Mouse (Mus musculus) lung, embryonic 16.5 days (tissue): ENCODE data around the gene Slc44a2. TPM values are rescaled to one million over a fixed set of nuclear protein-coding genes. Genes with fewer than 3 reads are reported as not detected.

Experiments used
- ATAC-seq: fragments of 200-750 bp; cut with Nextera tagmentation; 2 replicates; pipeline ENCODE4 v1.8.0; 2017; ENCODE audit warnings: low read depth, mild to moderate bottlenecking, moderate library complexity
- H3K27ac ChIP-seq: fragments of 300-500 bp; sonication (generic); 2 replicates; pipeline ENCODE4 v1.5.1; 2014; ENCODE audit warnings: mild to moderate bottlenecking, control low read depth, low read length
- H3K27me3 ChIP-seq: fragments of 300-500 bp; sonication (generic); 2 replicates; pipeline ENCODE4 v1.6.1; 2014; ENCODE audit warnings: low read depth, low read length, mixed read lengths; ENCODE audit not compliant: control insufficient read depth, insufficient read depth
- H3K36me3 ChIP-seq: fragments of 300-500 bp; sonication (generic); 2 replicates; pipeline ENCODE4 v1.6.1; 2014; ENCODE audit warnings: low read length; ENCODE audit not compliant: control insufficient read depth, insufficient read depth
- H3K4me1 ChIP-seq: fragments of 300-500 bp; sonication (generic); replicated peaks from 2 replicates; pipeline ENCODE4 v1.6.1; 2014; ENCODE audit warnings: low read length, mixed read lengths; ENCODE audit not compliant: control insufficient read depth, insufficient read depth
- H3K4me2 ChIP-seq: fragments of 300-500 bp; sonication (generic); 2 replicates; pipeline ENCODE4 v1.6.1; 2014; ENCODE audit warnings: low read depth, low read length, control low read depth
- H3K4me3 ChIP-seq: fragments of 300-500 bp; sonication (generic); 2 replicates; pipeline ENCODE4 v1.5.1; 2014; ENCODE audit warnings: mild to moderate bottlenecking, low read length, control low read depth
- H3K9ac ChIP-seq: fragments of 300-500 bp; sonication (generic); 2 replicates; pipeline ENCODE4 v1.6.1; 2014; ENCODE audit warnings: low read length, control low read depth
- H3K9me3 ChIP-seq: fragments of 300-500 bp; sonication (generic); 2 replicates; pipeline ENCODE4 v1.6.1; 2016; ENCODE audit warnings: low read length; ENCODE audit not compliant: control insufficient read depth
- WGBS: fragments of 180-500 bp; shearing (Covaris S2); extraction: QIAGEN DNeasy Blood & Tissue Kit; methylation state at CpG from one replicate; pipeline ENCODE4 v1.1.7; 2014; 5-methylcytosine and 5-hydroxymethylcytosine counted together
- polyA plus RNA-seq: library from polyadenylated mRNA; unstranded; fragments of >200 nt; fragmentation: Nextera tagmentation; extraction: Ambion mirVana; gene quantifications from 2 replicates; pipeline ENCODE4 v1.2.1, GENCODE M21; 2015

Slc44a2 gene
- polyA plus RNA-seq, 1 experiment from 2014 or later, result 178 TPM

- H3K9ac ChIP-seq, result no peak overlapping the region
- H3K27ac ChIP-seq, result peak overlapping the region; percentile 43; the same call in 1 of the 2 replicates
- peaks cover 27% of the 10 kb centered on the region for H3K4me1 ChIP-seq
- 66% methylated on average over 3 of the region's 3 CpGs for WGBS
- ATAC-seq, result no peak
- H3K4me3 ChIP-seq, result no peak overlapping the region
- H3K27me3 ChIP-seq, result no peaks in the 10 kb centered on the region
- no peaks in the 10 kb centered on the region for H3K9me3 ChIP-seq
- 0 out of 2 replicates have a peak, but pooled peaks cover 3% of the 10 kb centered on the region for H3K36me3 ChIP-seq
- no peak overlapping the region for H3K4me2 ChIP-seq
Measured at GRCm38 (mm10) chr9:21327569-21327968, 7.1 kb downstream of the Slc44a2 start.

- Histone ChIP-seq H3K4me1 (peaks cover 29% of the 10 kb centered on the region), H3K4me3 (no peak overlapping the region), H3K36me3 (0 out of 2 replicates have a peak, but pooled peaks cover 3% of the 10 kb centered on the region), H3K9ac (no peak overlapping the region), H3K9me3 (no peaks in the 10 kb centered on the region), H3K4me2 (no peak overlapping the region), H3K27ac (no peak overlapping the region), H3K27me3 (no peaks in the 10 kb centered on the region)
- 73% methylated on average over 3 of the region's 3 CpGs for WGBS
- no peak for ATAC-seq
Measured at GRCm38 (mm10) chr9:21328041-21328440, 7.5 kb downstream of the Slc44a2 start.

DNA sequence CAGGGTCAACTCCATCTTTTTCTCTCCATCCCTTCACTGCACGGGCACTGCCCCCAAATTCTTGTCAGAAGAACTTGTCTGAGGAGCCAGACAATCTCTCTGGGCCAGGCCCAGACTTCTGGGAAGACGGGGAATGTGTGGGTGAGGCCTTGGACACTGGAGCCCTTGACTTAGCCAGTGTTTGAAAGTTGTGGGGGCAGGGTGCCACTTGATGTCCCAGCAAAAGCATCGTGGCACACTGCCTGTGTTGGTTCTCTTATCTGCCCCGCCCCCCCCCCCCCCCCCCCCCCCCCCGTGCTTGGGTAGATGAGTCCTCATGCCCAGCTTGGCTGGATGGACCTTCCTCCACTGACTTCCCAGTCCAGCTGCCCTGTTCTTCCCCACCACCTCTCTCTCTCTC, 8.5 kb downstream of the Slc44a2 start:
- H3K36me3 ChIP-seq, result 0 out of 2 replicates have a peak, but pooled peaks cover 3% of the 10 kb centered on the region
- no peak overlapping the region for H3K4me2 ChIP-seq
- no peak overlapping the region for H3K4me3 ChIP-seq
- WGBS, result 15% methylated on average over 3 of the region's 5 CpGs
- no peaks in the 10 kb centered on the region for H3K9me3 ChIP-seq
- no peaks in the 10 kb centered on the region for H3K27me3 ChIP-seq
- peak overlapping the region; percentile 66 for H3K27ac ChIP-seq
- peak; percentile 75 for ATAC-seq
- no peak overlapping the region for H3K9ac ChIP-seq
- peaks cover 34% of the 10 kb centered on the region for H3K4me1 ChIP-seq

DNA sequence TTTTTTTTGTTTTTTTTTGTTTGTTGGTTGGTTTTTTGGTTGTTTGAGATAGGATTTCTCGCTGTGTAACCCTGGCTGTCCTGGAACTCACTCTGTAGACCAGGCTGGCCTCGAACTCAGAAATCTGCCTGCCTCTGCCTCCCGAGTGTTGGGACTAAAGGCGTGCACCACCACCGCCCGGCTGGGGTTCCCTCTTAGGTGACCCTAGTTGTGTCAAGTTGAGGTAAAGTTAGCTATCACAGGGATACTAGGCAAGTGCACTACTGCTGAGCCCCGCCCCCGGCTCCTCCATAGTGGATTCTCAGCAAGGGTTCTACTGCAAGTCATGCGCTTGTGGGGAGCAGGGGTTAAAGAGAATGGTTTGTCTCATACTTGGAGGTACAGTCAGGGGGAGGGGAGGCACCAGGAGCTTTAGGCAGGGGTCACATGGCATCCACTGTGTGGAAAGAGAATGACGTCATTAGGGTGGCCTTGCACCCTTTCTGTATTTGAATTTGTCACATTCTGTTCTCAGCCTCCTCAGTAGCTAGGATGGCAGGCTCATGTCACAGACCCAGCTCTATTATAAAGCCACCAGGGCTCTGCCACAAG, 9.3 kb downstream of the Slc44a2 start:
- Histone ChIP-seq H3K27me3 (no peaks in the 10 kb centered on the region), H3K4me1 (peaks cover 34% of the 10 kb centered on the region), H3K4me2 (no peak overlapping the region), H3K9ac (no peak overlapping the region), H3K9me3 (no peaks in the 10 kb centered on the region), H3K36me3 (0 out of 2 replicates have a peak, but pooled peaks cover 3% of the 10 kb centered on the region), H3K4me3 (no peak overlapping the region), H3K27ac (peak overlapping the region; percentile 51)
- WGBS, result 92% methylated on average over 10 of the region's 10 CpGs
- no peak for ATAC-seq

GRCm38 (mm10) chr9:21331365-21332140, 11.1 kb downstream of the Slc44a2 start:
- peak overlapping the region; percentile 88 for H3K27ac ChIP-seq
- no peak overlapping the region for H3K9ac ChIP-seq
- H3K4me3 ChIP-seq, result no peak overlapping the region
- peaks cover 41% of the 10 kb centered on the region for H3K4me1 ChIP-seq
- WGBS, result 75% methylated on average over 12 of the region's 12 CpGs
- H3K36me3 ChIP-seq, result 0 out of 2 replicates have a peak, but pooled peaks cover under 1% of the 10 kb centered on the region
- no peaks in the 10 kb centered on the region for H3K9me3 ChIP-seq
- no peak for ATAC-seq
- H3K4me2 ChIP-seq, result no peak overlapping the region
- H3K27me3 ChIP-seq, result no peaks in the 10 kb centered on the region

GRCm38 (mm10) chr9:21332161-21333061, 11.9 kb downstream of the Slc44a2 start:
- Histone ChIP-seq H3K4me1 (peaks cover 42% of the 10 kb centered on the region), H3K27me3 (no peaks in the 10 kb centered on the region), H3K27ac (peak overlapping the region; percentile 88), H3K4me3 (no peak overlapping the region), H3K9ac (peak overlapping the region; percentile 22; the same call in 1 of the 2 replicates), H3K36me3 (no peaks in the 10 kb centered on the region), H3K4me2 (no peak overlapping the region), H3K9me3 (no peaks in the 10 kb centered on the region)
- peak; percentile 82 for ATAC-seq
- WGBS, result 34% methylated on average over 9 of the region's 9 CpGs

GRCm38 (mm10) chr9:21333523-21333922, 13.0 kb downstream of the Slc44a2 start:
- 79% methylated on average over 1 of the region's 1 CpGs for WGBS
- Histone ChIP-seq H3K9me3 (no peaks in the 10 kb centered on the region), H3K9ac (no peak overlapping the region), H3K36me3 (no peaks in the 10 kb centered on the region), H3K4me3 (no peak overlapping the region), H3K27ac (peak overlapping the region; percentile 88), H3K4me2 (no peak overlapping the region), H3K27me3 (no peaks in the 10 kb centered on the region), H3K4me1 (peaks cover 38% of the 10 kb centered on the region)
- no peak for ATAC-seq

DNA sequence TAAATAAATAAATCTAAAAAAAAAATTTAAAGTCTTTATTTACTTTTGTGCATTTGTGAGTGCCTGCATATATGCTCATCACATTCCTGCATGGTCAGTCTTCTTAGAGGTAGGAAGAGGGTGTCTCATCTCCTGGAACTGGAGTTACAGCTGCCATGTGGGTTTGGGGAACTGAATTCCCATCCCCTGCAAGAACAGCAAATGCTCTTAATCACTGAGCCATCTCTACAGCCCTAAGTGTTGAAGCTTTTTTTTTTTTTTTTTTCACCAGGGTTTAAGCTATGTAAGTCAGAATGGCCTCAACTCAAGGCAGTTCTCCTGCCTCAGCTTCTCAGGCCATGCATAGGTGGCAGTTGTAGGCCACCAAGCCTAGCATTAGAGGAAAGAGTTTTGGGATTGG, 14.2 kb downstream of the Slc44a2 start:
- no peak for ATAC-seq
- Histone ChIP-seq H3K4me3 (no peak overlapping the region), H3K4me1 (peaks cover 34% of the 10 kb centered on the region)

GRCm38 (mm10) chr9:21335391-21335790, 14.9 kb downstream of the Slc44a2 start:
- Histone ChIP-seq H3K4me1 (peaks cover 28% of the 10 kb centered on the region), H3K9ac (0 out of 2 replicates have a peak overlapping the region, but pooled peaks have one; percentile 34), H3K4me3 (no peak overlapping the region), H3K4me2 (no peak overlapping the region), H3K9me3 (no peaks in the 10 kb centered on the region), H3K27ac (no peak overlapping the region), H3K36me3 (no peaks in the 10 kb centered on the region; the same call in 1 of the 2 replicates), H3K27me3 (no peaks in the 10 kb centered on the region)
- WGBS, result 63% methylated on average over 4 of the region's 4 CpGs
- ATAC-seq, result no peak

More for the DNA sequence above, 14.2 kb downstream of the Slc44a2 start:
- Histone ChIP-seq H3K9ac (no peak overlapping the region), H3K36me3 (no peaks in the 10 kb centered on the region), H3K4me2 (no peak overlapping the region), H3K27ac (no peak overlapping the region), H3K27me3 (no peaks in the 10 kb centered on the region), H3K9me3 (no peaks in the 10 kb centered on the region)
